Mouse (Mus musculus) cortical plate, adult 2 months (tissue): Measurements from ENCODE around the gene Tbcd.

Experiments used
- CTCF ChIP-seq: fragments of 200-500 bp; IDR thresholded peaks from 2 replicates; pipeline ENCODE4 v1.5.1; 2011; ENCODE audit warnings: mild to moderate bottlenecking, control low read depth, low read length; ENCODE audit not compliant: insufficient read depth; ENCODE audit errors: extremely low read depth
- POLR2A ChIP-seq: fragments of 200-500 bp; IDR thresholded peaks from 2 replicates; pipeline ENCODE4 v1.6.1; 2011; ENCODE audit warnings: mild to moderate bottlenecking, low read length, control low read depth; ENCODE audit not compliant: insufficient read depth; ENCODE audit errors: extremely low read depth

- no peak for TF ChIP-seq CTCF
- no peak for TF ChIP-seq POLR2A
These were observed 68.0 kb downstream of the Tbcd start for GRCm38 (mm10) chr11:121519703-121520102.
